Mouse (Mus musculus): ENCODE results near the gene Eif4g2.

The Eif4g2 gene

GRCm38 (mm10) chr7:111082822-111083732 is at the start of gene Eif4g2:
Gene Eif4g2, minus strand, starts transcription at chr7:111083030.
- DNase-seq = peak; percentile 98

- no peak for DNase-seq
Measured at GRCm38 (mm10) chr7:111132596-111132995, 49.8 kb upstream of the Eif4g2 start.

GRCm38 (mm10) chr7:111126636-111127395 is 44.0 kb upstream of the Eif4g2 start:
- DNase-seq = no peak

GRCm38 (mm10) chr7:111123761-111124546 is 41.1 kb upstream of the Eif4g2 start:
- no peak for DNase-seq

- peak; percentile 97 for DNase-seq
Measured at GRCm38 (mm10) chr7:111122531-111123130, 39.8 kb upstream of the Eif4g2 start.

- DNase-seq = no peak
Measured at GRCm38 (mm10) chr7:111122084-111122530, 39.3 kb upstream of the Eif4g2 start.

GRCm38 (mm10) chr7:111121522-111121921 is 38.7 kb upstream of the Eif4g2 start:
- DNase-seq = no peak

GRCm38 (mm10) chr7:111109561-111109960 is 26.7 kb upstream of the Eif4g2 start:
- DNase-seq = no peak

GRCm38 (mm10) chr7:111109161-111109560 is 26.3 kb upstream of the Eif4g2 start:
- DNase-seq = no peak

GRCm38 (mm10) chr7:111098196-111098595 is 15.4 kb upstream of the Eif4g2 start:
- no peak for DNase-seq

- no peak for DNase-seq
Measured at GRCm38 (mm10) chr7:111095169-111095568, 12.3 kb upstream of the Eif4g2 start.

- no peak for DNase-seq
Measured at GRCm38 (mm10) chr7:111085153-111085552, 2.3 kb upstream of the Eif4g2 start.

GRCm38 (mm10) chr7:111084443-111084842 is 1.6 kb upstream of the Eif4g2 start:
- DNase-seq = no peak

- DNase-seq = no peak
Measured at GRCm38 (mm10) chr7:111083733-111084120, 897 bp upstream of the Eif4g2 start.

- peak; percentile 89 for DNase-seq
Measured at GRCm38 (mm10) chr7:111082043-111082821, 598 bp downstream of the Eif4g2 start.

GRCm38 (mm10) chr7:111080876-111081275 is 2.0 kb downstream of the Eif4g2 start:
- no peak for DNase-seq

GRCm38 (mm10) chr7:111080026-111080425 is 2.8 kb downstream of the Eif4g2 start:
- no peak for DNase-seq

- no peak for DNase-seq
Measured at GRCm38 (mm10) chr7:111078271-111078670, 4.6 kb downstream of the Eif4g2 start.

- DNase-seq = no peak
Measured at GRCm38 (mm10) chr7:111075288-111075687, 7.5 kb downstream of the Eif4g2 start.

- DNase-seq = no peak
Measured at GRCm38 (mm10) chr7:111072410-111072809, 10.4 kb downstream of the Eif4g2 start.

GRCm38 (mm10) chr7:111070167-111070496 is 12.7 kb downstream of the Eif4g2 start:
- DNase-seq = no peak
